Mouse (Mus musculus) granulocyte monocyte progenitor cell, adult 5-6 weeks (primary cell): ENCODE data around the gene Lmbrd1. TPM values are rescaled to one million over a fixed set of nuclear protein-coding genes. Genes with fewer than 3 reads are reported as not detected.
"Not testable (repeated sequence)": the region's sequence is repeated elsewhere in the genome, so short reads cannot be mapped to it uniquely, and the experiment has no call there.

ENCODE experiments used
- ATAC-seq: replicated peaks from 2 replicates; pipeline ENCODE4 v1.8.0; 2016; ENCODE audit warnings: mild to moderate bottlenecking, moderate TSS enrichment, inconsistent platforms; ENCODE audit not compliant: poor library complexity, severe bottlenecking
- total RNA-seq, 2 experiments: library from RNA; stranded (forward) in 1 of 2; stranded (reverse) in 1 of 2; fragments of 200-712, 200-1000 nt in 1 of 2; fragments of >200 nt in 1 of 2; fragmentation: Nextera tagmentation in 1 of 2; gene quantifications; 2 replicates each; pipeline ENCODE4 v1.2.3; 2014 to 2017

Gene Lmbrd1
- total RNA-seq, 2 experiments from 2014 or later = 11.5 to 17.2 TPM

- no peak for ATAC-seq
Observed at GRCm38 (mm10) chr1:24719621-24720020, 41.2 kb downstream of the Lmbrd1 start.

- ATAC-seq = no peak
Observed at GRCm38 (mm10) chr1:24720209-24720608, 41.8 kb downstream of the Lmbrd1 start.

GRCm38 (mm10) chr1:24729784-24730183 is 51.4 kb downstream of the Lmbrd1 start:
- no peak for ATAC-seq

GRCm38 (mm10) chr1:24732286-24732685 is 53.9 kb downstream of the Lmbrd1 start:
- ATAC-seq = no peak

- ATAC-seq = no peak
Observed at GRCm38 (mm10) chr1:24734866-24735265, 56.4 kb downstream of the Lmbrd1 start.

- no peak for ATAC-seq
Observed at GRCm38 (mm10) chr1:24740903-24741302, 62.5 kb downstream of the Lmbrd1 start.

GRCm38 (mm10) chr1:24741552-24741951 is 63.1 kb downstream of the Lmbrd1 start:
- ATAC-seq = no peak

- no peak for ATAC-seq
Observed at GRCm38 (mm10) chr1:24743191-24743924, 64.9 kb downstream of the Lmbrd1 start.

GRCm38 (mm10) chr1:24752715-24753114 is 74.3 kb downstream of the Lmbrd1 start:
- ATAC-seq = no peak

GRCm38 (mm10) chr1:24758516-24758915 is 80.1 kb downstream of the Lmbrd1 start:
- no peak for ATAC-seq

GRCm38 (mm10) chr1:24766466-24766865 is 88.0 kb downstream of the Lmbrd1 start:
- ATAC-seq = no peak

GRCm38 (mm10) chr1:24767197-24767596 is 88.8 kb downstream of the Lmbrd1 start:
- ATAC-seq = not testable (repeated sequence)

GRCm38 (mm10) chr1:24773642-24774041 is 95.2 kb downstream of the Lmbrd1 start:
- ATAC-seq = no peak

- no peak for ATAC-seq
Observed at GRCm38 (mm10) chr1:24776576-24776975, 98.1 kb downstream of the Lmbrd1 start.

- no peak for ATAC-seq
Observed at GRCm38 (mm10) chr1:24793168-24793567, 114.7 kb downstream of the Lmbrd1 start.

GRCm38 (mm10) chr1:24807971-24808370 is 129.5 kb downstream of the Lmbrd1 start:
- not testable (repeated sequence) for ATAC-seq

Other genes with a start within 250 kb of the Lmbrd1 start
- not detected in 2 replicates for gene Col19a1, start 91.2 kb upstream of the Lmbrd1 start, total RNA-seq (2014; fragmentation: Nextera tagmentation)
- 0.04 and 0.72 TPM in 2 replicates for gene Col19a1, start 91.2 kb upstream of the Lmbrd1 start, total RNA-seq (2017)